Mouse (Mus musculus) gastrocnemius, postnatal 25 days (tissue): ENCODE measurements at regions not wholly inside any gene's neighbourhood (a gene's known extent, or its start where the extent isn't known, plus 50 kb on each side); places are given as distances from the start of the nearest gene placed in this dataset.

ENCODE experiments used
- DNase-seq: peaks from one replicate; pipeline ENCODE4 v3.0.0; 2022

- no peak for DNase-seq
Observed at GRCm38 (mm10) chr19:36235131-36235530, 113.0 kb upstream of the Pcgf5 start.

- DNase-seq: no peak
Observed at GRCm38 (mm10) chr19:36236576-36237345, 111.3 kb upstream of the Pcgf5 start.

GRCm38 (mm10) chr19:36237751-36238150 is 110.4 kb upstream of the Pcgf5 start:
- no peak for DNase-seq

GRCm38 (mm10) chr19:36238536-36238935 is 109.6 kb upstream of the Pcgf5 start:
- DNase-seq: no peak

- no peak for DNase-seq
Observed at GRCm38 (mm10) chr19:36242396-36242795, 105.7 kb upstream of the Pcgf5 start.

GRCm38 (mm10) chr19:36242946-36243345 is 105.2 kb upstream of the Pcgf5 start:
- DNase-seq: no peak

- no peak for DNase-seq
Observed at GRCm38 (mm10) chr19:36252522-36252921, 95.6 kb upstream of the Pcgf5 start.

- no peak for DNase-seq
Observed at GRCm38 (mm10) chr19:36257748-36258538, 90.2 kb upstream of the Pcgf5 start.

GRCm38 (mm10) chr19:36261819-36262218 is 86.3 kb upstream of the Pcgf5 start:
- DNase-seq: no peak

GRCm38 (mm10) chr19:36263923-36264322 is 84.2 kb upstream of the Pcgf5 start:
- no peak for DNase-seq

GRCm38 (mm10) chr19:36264397-36264796 is 83.7 kb upstream of the Pcgf5 start:
- DNase-seq: peak; percentile 55

GRCm38 (mm10) chr19:36265276-36265675 is 82.8 kb upstream of the Pcgf5 start:
- DNase-seq: no peak

GRCm38 (mm10) chr19:36266346-36266745 is 81.8 kb upstream of the Pcgf5 start:
- DNase-seq: no peak

- DNase-seq: no peak
Observed at GRCm38 (mm10) chr19:36273466-36273865, 74.6 kb upstream of the Pcgf5 start.

GRCm38 (mm10) chr19:36285465-36285864 is 62.6 kb upstream of the Pcgf5 start:
- DNase-seq: no peak

GRCm38 (mm10) chr19:36290778-36291177 is 57.3 kb upstream of the Pcgf5 start:
- DNase-seq: no peak

- DNase-seq: no peak
Observed at GRCm38 (mm10) chr19:36293177-36293969, 54.7 kb upstream of the Pcgf5 start.
